Mouse (Mus musculus): ENCODE data around the gene Mcfd2. TPM values are rescaled to one million over a fixed set of nuclear protein-coding genes. Genes with fewer than 3 reads are reported as not detected.

Mcfd2 gene
- total and polyA plus RNA-seq, 2 experiments from 2014 or later, result 35.5 to 38.0 TPM

GRCm38 (mm10) chr17:87236725-87237650, 28.7 kb downstream of the Mcfd2 start:
- Histone ChIP-seq H3K9ac (replicated peaks; ENCODE audit: low read length, poor library complexity, severe bottlenecking) (no peak overlapping the region), H3K4me3 (ENCODE audit: low read depth, low read length) (no peak overlapping the region), H3K4me2 (ENCODE audit: low read depth, low read length, poor library complexity, severe bottlenecking) (no peak overlapping the region), H3K27me3 (ENCODE audit: insufficient read depth, low read length) (no peaks in the 10 kb centered on the region), H3K9me3 (ENCODE audit: low read length) (0 out of 2 replicates have a peak, but pooled peaks cover 12% of the 10 kb centered on the region), H3K27ac (ENCODE audit: low read depth, low read length) (no peak overlapping the region), H3K36me3 (ENCODE audit: insufficient read depth, low read length) (no peaks in the 10 kb centered on the region), H3K4me1 (ENCODE audit: insufficient read depth, low read length) (no peaks in the 10 kb centered on the region)
- peak; percentile 56 for DNase-seq (ENCODE audit: low spot score)
- TF ChIP-seq CTCF (IDR thresholded peaks at IDR 0.05), result peak; percentile 9; the same call in 1 of the 2 replicates
- 0 out of 2 replicates have a peak, but pooled peaks have one; percentile 47 for ATAC-seq (ENCODE audit: low FRiP score)
- 52% methylated on average over 18 of the region's 18 CpGs for WGBS

GRCm38 (mm10) chr17:87235019-87235418, 30.7 kb downstream of the Mcfd2 start:
- Histone ChIP-seq H3K27ac (ENCODE audit: low read depth, low read length) (no peak overlapping the region), H3K4me2 (ENCODE audit: low read depth, low read length, poor library complexity, severe bottlenecking) (no peak overlapping the region), H3K9ac (replicated peaks; ENCODE audit: low read length, poor library complexity, severe bottlenecking) (no peak overlapping the region), H3K4me1 (ENCODE audit: insufficient read depth, low read length) (no peaks in the 10 kb centered on the region), H3K27me3 (ENCODE audit: insufficient read depth, low read length) (no peaks in the 10 kb centered on the region), H3K36me3 (ENCODE audit: insufficient read depth, low read length) (no peaks in the 10 kb centered on the region), H3K9me3 (ENCODE audit: low read length) (0 out of 2 replicates have a peak, but pooled peaks cover 4% of the 10 kb centered on the region), H3K4me3 (ENCODE audit: low read depth, low read length) (no peak overlapping the region)
- no peak for DNase-seq (ENCODE audit: low spot score)
- WGBS, result 94% methylated on average over 6 of the region's 6 CpGs
- TF ChIP-seq CTCF (IDR thresholded peaks at IDR 0.05), result no peak
- ATAC-seq (ENCODE audit: low FRiP score), result 0 out of 2 replicates have a peak, but pooled peaks have one; percentile 10

GRCm38 (mm10) chr17:87227878-87228277, 37.9 kb downstream of the Mcfd2 start:
- 80% methylated on average over 4 of the region's 4 CpGs for WGBS
- no peaks in the 10 kb centered on the region for H3K4me1 ChIP-seq (ENCODE audit: insufficient read depth, low read length)
- no peak for TF ChIP-seq CTCF (IDR thresholded peaks at IDR 0.05)

GRCm38 (mm10) chr17:87226079-87226640, 39.6 kb downstream of the Mcfd2 start:
- ATAC-seq (ENCODE audit: low FRiP score) (no peak), DNase-seq (ENCODE audit: low spot score) (no peak)
- H3K27ac ChIP-seq (ENCODE audit: low read depth, low read length), result no peak overlapping the region
- H3K9ac ChIP-seq (replicated peaks; ENCODE audit: low read length, poor library complexity, severe bottlenecking), result no peak overlapping the region
- H3K9me3 ChIP-seq (ENCODE audit: low read length), result no peaks in the 10 kb centered on the region
- H3K36me3 ChIP-seq (ENCODE audit: insufficient read depth, low read length), result no peaks in the 10 kb centered on the region
- no peaks in the 10 kb centered on the region for H3K27me3 ChIP-seq (ENCODE audit: insufficient read depth, low read length)
- no peak for TF ChIP-seq CTCF (IDR thresholded peaks at IDR 0.05)
- no peak overlapping the region for H3K4me2 ChIP-seq (ENCODE audit: low read depth, low read length, poor library complexity, severe bottlenecking)
- no peaks in the 10 kb centered on the region for H3K4me1 ChIP-seq (ENCODE audit: insufficient read depth, low read length)
- H3K4me3 ChIP-seq (ENCODE audit: low read depth, low read length), result no peak overlapping the region
- WGBS, result 79% methylated on average over 10 of the region's 10 CpGs

More at GRCm38 (mm10) chr17:87227878-87228277, 37.9 kb downstream of the Mcfd2 start:
- Histone ChIP-seq H3K36me3 (ENCODE audit: insufficient read depth, low read length) (no peaks in the 10 kb centered on the region), H3K9me3 (ENCODE audit: low read length) (0 out of 2 replicates have a peak, but pooled peaks cover 2% of the 10 kb centered on the region), H3K4me3 (ENCODE audit: low read depth, low read length) (no peak overlapping the region), H3K4me2 (ENCODE audit: low read depth, low read length, poor library complexity, severe bottlenecking) (no peak overlapping the region), H3K27ac (ENCODE audit: low read depth, low read length) (no peak overlapping the region), H3K9ac (replicated peaks; ENCODE audit: low read length, poor library complexity, severe bottlenecking) (no peak overlapping the region), H3K27me3 (ENCODE audit: insufficient read depth, low read length) (no peaks in the 10 kb centered on the region)
- ATAC-seq (ENCODE audit: low FRiP score) (no peak), DNase-seq (ENCODE audit: low spot score) (no peak)

GRCm38 (mm10) chr17:87225384-87225783, 40.4 kb downstream of the Mcfd2 start:
- H3K4me2 ChIP-seq (ENCODE audit: low read depth, low read length, poor library complexity, severe bottlenecking), result no peak overlapping the region
- TF ChIP-seq CTCF (IDR thresholded peaks at IDR 0.05), result no peak
- H3K4me1 ChIP-seq (ENCODE audit: insufficient read depth, low read length), result no peaks in the 10 kb centered on the region
- WGBS, result 90% methylated on average over 9 of the region's 9 CpGs
- H3K27ac ChIP-seq (ENCODE audit: low read depth, low read length), result no peak overlapping the region
- no peaks in the 10 kb centered on the region for H3K9me3 ChIP-seq (ENCODE audit: low read length)
- ATAC-seq (ENCODE audit: low FRiP score) (no peak), DNase-seq (ENCODE audit: low spot score) (no peak)
- no peaks in the 10 kb centered on the region for H3K36me3 ChIP-seq (ENCODE audit: insufficient read depth, low read length)
- H3K9ac ChIP-seq (replicated peaks; ENCODE audit: low read length, poor library complexity, severe bottlenecking), result no peak overlapping the region
- H3K27me3 ChIP-seq (ENCODE audit: insufficient read depth, low read length), result no peaks in the 10 kb centered on the region
- no peak overlapping the region for H3K4me3 ChIP-seq (ENCODE audit: low read depth, low read length)

- 62% methylated on average over 2 of the region's 2 CpGs for WGBS
- ATAC-seq (ENCODE audit: low FRiP score) (no peak), DNase-seq (ENCODE audit: low spot score) (no peak)
- Histone ChIP-seq H3K27ac (ENCODE audit: low read depth, low read length) (no peak overlapping the region), H3K36me3 (ENCODE audit: insufficient read depth, low read length) (no peaks in the 10 kb centered on the region), H3K4me3 (ENCODE audit: low read depth, low read length) (no peak overlapping the region), H3K4me2 (ENCODE audit: low read depth, low read length, poor library complexity, severe bottlenecking) (no peak overlapping the region), H3K9me3 (ENCODE audit: low read length) (no peaks in the 10 kb centered on the region), H3K4me1 (ENCODE audit: insufficient read depth, low read length) (no peaks in the 10 kb centered on the region), H3K27me3 (ENCODE audit: insufficient read depth, low read length) (no peaks in the 10 kb centered on the region), H3K9ac (replicated peaks; ENCODE audit: low read length, poor library complexity, severe bottlenecking) (no peak overlapping the region)
- no peak for TF ChIP-seq CTCF (IDR thresholded peaks at IDR 0.05)
Observed at GRCm38 (mm10) chr17:87224461-87224860, 41.3 kb downstream of the Mcfd2 start.
